Mouse (Mus musculus): ENCODE measurements around the gene Gm29609. TPM values are rescaled to one million over a fixed set of nuclear protein-coding genes. Genes with fewer than 3 reads are reported as not detected.
A peak's percentile ranks its signal among the peaks of the same experiment; 100 is the strongest.

Gene Gm29609
- polyA plus RNA-seq, 1 experiment = 2.6 TPM

DNA sequence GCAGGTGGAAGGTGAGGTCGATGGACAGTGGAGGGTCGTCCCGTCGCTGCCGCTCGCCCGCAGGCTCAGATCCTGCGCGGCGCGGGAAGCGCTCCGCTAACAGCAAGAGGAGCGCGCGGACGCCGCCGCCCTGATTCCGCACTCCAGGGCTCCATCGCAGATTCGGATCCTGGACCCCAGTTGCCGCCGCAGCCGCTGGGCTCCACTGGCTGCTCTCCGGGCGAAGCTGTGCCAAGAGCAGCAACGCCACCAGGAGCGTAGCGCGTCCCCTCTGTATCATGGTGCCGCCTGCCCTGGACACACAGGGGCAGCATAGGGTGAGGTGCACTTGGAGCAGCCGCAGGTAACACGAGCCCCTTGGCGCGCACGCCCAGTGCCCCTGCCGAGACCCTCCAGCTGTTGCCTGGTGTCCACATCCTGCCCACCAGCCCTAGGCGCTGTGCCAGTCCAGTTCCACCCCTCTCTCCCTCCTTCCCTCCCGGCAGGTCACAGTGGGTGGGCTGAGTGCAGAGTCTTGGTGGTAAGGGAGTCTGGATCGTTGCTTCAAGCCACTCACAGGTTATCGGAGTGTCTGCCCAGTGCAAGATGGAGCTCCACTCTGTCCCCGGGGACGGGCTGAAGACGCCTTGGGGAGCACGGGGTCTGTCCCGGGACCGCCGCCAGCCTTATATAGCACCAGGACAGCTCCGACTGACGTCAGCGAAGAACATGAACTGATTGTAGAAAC is 41.3 kb downstream of the Gm29609 start, which contains the start of gene Ucn:
TSS of gene Ucn (minus strand) at position 589 of the 727 bp plus-strand sequence.
- Histone ChIP-seq H3K36me3 (ENCODE audit: control insufficient read depth, insufficient read depth) (no peaks in the 10 kb centered on the region), H3ac (ENCODE audit: control insufficient read depth, insufficient read length) (no peak within 1 kb of the TSS), H3K4me3 (no peak within 1 kb of the TSS), H3K79me2 (ENCODE audit: control insufficient read depth, insufficient read depth) (no peaks in the 10 kb centered on the region), H3K4me2 (ENCODE audit: low read depth) (no peak within 1 kb of the TSS), H3K27me3 (ENCODE audit: control insufficient read depth, insufficient read depth, insufficient read length) (peaks cover 22% of the 10 kb centered on the region)
- TF ChIP-seq MYOG (IDR thresholded peaks at IDR 0.05; ENCODE audit: control insufficient read depth in 1 of 3, insufficient read depth in 1 of 3, insufficient read length in 2 of 3, low read depth in 2 of 3) (peak in 2 of 3 experiments; percentile 54 to 60), MYOD1 (IDR thresholded peaks at IDR 0.05; ENCODE audit: control insufficient read depth in 1 of 3, insufficient read length in 2 of 3, low read depth in 2 of 3) (peak in 2 of 3 experiments; percentile 40 to 69), TCF12 (IDR thresholded peaks at IDR 0.05; ENCODE audit: insufficient read depth, poor library complexity, severe bottlenecking) (no peak), TCF3 (IDR thresholded peaks at IDR 0.05; ENCODE audit: insufficient read length, low read depth) (no peak), POLR2AphosphoS2 (IDR thresholded peaks at IDR 0.05; ENCODE audit: insufficient read length, low read depth) (peak; percentile 47), CEBPB (IDR thresholded peaks at IDR 0.05; ENCODE audit: insufficient read depth, poor library complexity, severe bottlenecking) (no peak), E2F4 (IDR thresholded peaks at IDR 0.05; ENCODE audit: insufficient read depth) (no peak), POLR2A (IDR thresholded peaks at IDR 0.05; ENCODE audit: insufficient read length, low read depth) (no peak)

DNA sequence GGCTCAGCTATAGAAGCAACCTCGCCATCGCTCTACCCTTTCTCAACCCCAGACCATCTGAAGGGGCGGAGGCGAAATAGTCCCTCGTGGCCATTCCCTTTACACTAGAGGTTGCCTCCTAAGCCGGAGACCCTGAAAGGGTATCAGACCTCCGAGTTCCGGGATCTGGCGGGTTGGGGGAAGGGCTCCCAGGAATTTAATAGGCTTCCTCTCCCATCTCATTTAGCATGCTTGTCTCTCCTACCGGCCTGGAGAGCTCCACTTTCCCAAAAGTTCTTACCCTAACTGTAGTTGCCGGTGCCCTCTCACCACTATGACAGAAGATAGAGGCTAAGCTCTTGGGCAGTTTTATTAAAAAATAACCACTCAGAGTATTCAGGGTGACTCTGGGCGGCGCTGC is 42.1 kb downstream of the Gm29609 start:
- Histone ChIP-seq H3K4me2 (ENCODE audit: low read depth) (no peak overlapping the region), H3K4me3 (no peak overlapping the region), H3K27me3 (ENCODE audit: control insufficient read depth, insufficient read depth, insufficient read length) (peaks cover 22% of the 10 kb centered on the region), H3K36me3 (ENCODE audit: control insufficient read depth, insufficient read depth) (no peaks in the 10 kb centered on the region), H3K79me2 (ENCODE audit: control insufficient read depth, insufficient read depth) (no peaks in the 10 kb centered on the region), H3ac (ENCODE audit: control insufficient read depth, insufficient read length) (no peak overlapping the region)
- TF ChIP-seq USF1 (IDR thresholded peaks at IDR 0.05; ENCODE audit: low read depth) (no peak), TCF12 (IDR thresholded peaks at IDR 0.05; ENCODE audit: insufficient read depth, poor library complexity, severe bottlenecking) (no peak), REST (IDR thresholded peaks at IDR 0.05; ENCODE audit: insufficient read depth, insufficient read length) (no peak), MYOG (IDR thresholded peaks at IDR 0.05; ENCODE audit: control insufficient read depth in 1 of 3, insufficient read depth in 1 of 3, insufficient read length in 2 of 3, low read depth in 2 of 3) (no peak), E2F4 (IDR thresholded peaks at IDR 0.05; ENCODE audit: insufficient read depth) (no peak), MAX (IDR thresholded peaks at IDR 0.05; ENCODE audit: low read depth) (no peak), POLR2A (IDR thresholded peaks at IDR 0.05; ENCODE audit: insufficient read length, low read depth) (no peak), POLR2AphosphoS2 (IDR thresholded peaks at IDR 0.05; ENCODE audit: insufficient read length, low read depth) (no peak), TCF3 (IDR thresholded peaks at IDR 0.05; ENCODE audit: insufficient read length, low read depth) (no peak), SRF (IDR thresholded peaks at IDR 0.05; ENCODE audit: control insufficient read depth, insufficient read length, low read depth) (no peak), CEBPB (IDR thresholded peaks at IDR 0.05; ENCODE audit: insufficient read depth, poor library complexity, severe bottlenecking) (no peak), MYOD1 (IDR thresholded peaks at IDR 0.05; ENCODE audit: control insufficient read depth in 1 of 3, insufficient read length in 2 of 3, low read depth in 2 of 3) (no peak)

DNA sequence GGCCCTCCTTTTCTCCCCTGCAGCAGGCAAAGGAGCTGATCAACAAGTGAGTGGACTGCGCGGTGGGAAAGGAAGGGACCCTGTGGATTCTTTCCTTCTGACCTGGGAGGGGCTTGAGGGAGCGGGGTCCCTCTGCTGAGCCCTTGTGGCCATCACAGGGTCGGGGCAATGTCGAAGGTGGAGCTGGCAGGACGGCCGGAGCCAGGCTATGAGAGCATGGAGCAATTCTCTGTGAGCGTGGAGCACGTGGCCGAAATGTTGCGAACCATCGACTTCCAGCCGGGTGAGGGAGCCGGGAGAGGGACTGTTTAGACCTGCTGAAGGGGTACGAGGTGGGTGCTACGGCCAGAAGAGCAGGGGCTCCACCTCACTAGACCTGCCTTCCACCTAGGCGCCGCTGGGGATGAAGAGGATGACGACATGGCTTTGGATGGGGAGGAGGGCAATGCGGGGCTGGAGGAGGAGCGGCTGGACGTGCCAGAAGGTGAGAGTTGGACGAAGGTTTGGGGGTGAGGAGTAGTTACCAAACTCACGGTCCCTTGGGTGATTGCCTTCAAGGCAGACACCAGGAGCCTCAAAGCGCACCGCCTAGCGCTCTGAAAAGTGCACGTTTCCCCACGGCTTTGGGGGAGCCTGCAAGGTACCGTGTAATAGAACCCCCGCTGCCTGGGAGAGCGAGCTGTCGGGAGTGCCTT is 42.8 kb downstream of the Gm29609 start:
- no peaks in the 10 kb centered on the region for H3K79me2 ChIP-seq (ENCODE audit: control insufficient read depth, insufficient read depth)
- TF ChIP-seq POLR2A (IDR thresholded peaks at IDR 0.05; ENCODE audit: insufficient read length, low read depth) = no peak
- no peak for TF ChIP-seq MYOD1 (IDR thresholded peaks at IDR 0.05; ENCODE audit: control insufficient read depth in 1 of 3, insufficient read length in 2 of 3, low read depth in 2 of 3)
- no peak overlapping the region for H3K4me2 ChIP-seq (ENCODE audit: low read depth)
- H3K27me3 ChIP-seq (ENCODE audit: control insufficient read depth, insufficient read depth, insufficient read length) = peaks cover 24% of the 10 kb centered on the region
- H3ac ChIP-seq (ENCODE audit: control insufficient read depth, insufficient read length) = no peak overlapping the region
- H3K4me3 ChIP-seq = no peak overlapping the region
- no peaks in the 10 kb centered on the region for H3K36me3 ChIP-seq (ENCODE audit: control insufficient read depth, insufficient read depth)

DNA sequence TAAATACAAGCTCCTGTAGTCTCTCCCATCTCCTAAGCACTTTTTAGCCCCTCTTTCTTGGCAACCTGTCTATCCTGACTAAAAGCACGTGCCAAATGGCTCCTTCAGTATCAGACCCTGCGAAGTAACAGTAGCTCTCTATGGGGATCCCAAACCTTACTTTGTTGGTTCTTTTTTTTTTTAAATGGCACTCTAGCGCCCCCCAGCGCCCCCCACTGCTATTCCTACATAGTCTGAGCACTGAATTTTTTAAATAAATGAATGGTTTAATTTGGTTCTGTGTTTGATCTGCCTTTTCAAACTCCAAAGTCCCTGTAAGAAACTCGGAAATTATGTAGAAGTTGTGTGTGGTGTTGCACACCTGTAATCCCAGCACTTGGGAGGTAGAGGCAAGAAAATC is 53.7 kb downstream of the Gm29609 start:
- no peak overlapping the region for H3ac ChIP-seq (ENCODE audit: control insufficient read depth, insufficient read length)
- H3K79me2 ChIP-seq (ENCODE audit: control insufficient read depth, insufficient read depth) = no peaks in the 10 kb centered on the region
- TF ChIP-seq TCF12 (IDR thresholded peaks at IDR 0.05; ENCODE audit: insufficient read depth, poor library complexity, severe bottlenecking) = no peak
- no peak for TF ChIP-seq MAX (IDR thresholded peaks at IDR 0.05; ENCODE audit: low read depth)
- TF ChIP-seq TCF3 (IDR thresholded peaks at IDR 0.05; ENCODE audit: insufficient read length, low read depth) = no peak
- TF ChIP-seq USF1 (IDR thresholded peaks at IDR 0.05; ENCODE audit: low read depth) = no peak
- no peak overlapping the region for H3K4me3 ChIP-seq
- H3K4me2 ChIP-seq (ENCODE audit: low read depth) = no peak overlapping the region
- H3K36me3 ChIP-seq (ENCODE audit: control insufficient read depth, insufficient read depth) = no peaks in the 10 kb centered on the region
- H3K27me3 ChIP-seq (ENCODE audit: control insufficient read depth, insufficient read depth, insufficient read length) = peaks cover 5% of the 10 kb centered on the region

DNA sequence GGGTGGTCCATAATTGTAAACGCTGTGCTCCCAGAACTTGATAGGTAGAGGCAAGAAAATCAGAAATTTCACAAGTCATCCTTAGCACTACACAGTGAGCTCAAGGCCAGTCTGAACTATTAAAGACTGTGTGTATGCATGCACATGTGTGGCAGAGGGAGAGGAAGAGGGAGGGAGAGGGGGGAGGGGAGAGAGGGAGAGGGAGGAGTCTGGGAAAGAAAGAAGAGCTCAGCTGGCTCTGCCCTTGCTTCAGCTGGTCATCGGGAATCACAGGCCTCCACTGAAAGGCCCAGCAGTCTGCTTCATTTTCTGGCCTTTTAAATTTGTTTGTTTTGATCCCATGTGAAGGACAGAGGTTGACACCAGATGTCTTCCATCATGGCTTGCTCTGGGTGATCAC is 56.2 kb downstream of the Gm29609 start:
- Histone ChIP-seq H3K4me2 (ENCODE audit: low read depth) (no peak overlapping the region), H3K4me3 (no peak overlapping the region), H3ac (ENCODE audit: control insufficient read depth, insufficient read length) (no peak overlapping the region), H3K79me2 (ENCODE audit: control insufficient read depth, insufficient read depth) (peaks cover 9% of the 10 kb centered on the region), H3K36me3 (ENCODE audit: control insufficient read depth, insufficient read depth) (no peaks in the 10 kb centered on the region), H3K27me3 (ENCODE audit: control insufficient read depth, insufficient read depth, insufficient read length) (no peaks in the 10 kb centered on the region)
- no peak for TF ChIP-seq TCF12 (IDR thresholded peaks at IDR 0.05; ENCODE audit: insufficient read depth, poor library complexity, severe bottlenecking)
- TF ChIP-seq POLR2AphosphoS2 (IDR thresholded peaks at IDR 0.05; ENCODE audit: insufficient read length, low read depth) = no peak
- TF ChIP-seq MYOG (IDR thresholded peaks at IDR 0.05; ENCODE audit: control insufficient read depth in 1 of 3, insufficient read depth in 1 of 3, insufficient read length in 2 of 3, low read depth in 2 of 3) = no peak
- no peak for TF ChIP-seq MYOD1 (IDR thresholded peaks at IDR 0.05; ENCODE audit: control insufficient read depth in 1 of 3, insufficient read length in 2 of 3, low read depth in 2 of 3)
- no peak for TF ChIP-seq MAX (IDR thresholded peaks at IDR 0.05; ENCODE audit: low read depth)
- TF ChIP-seq USF1 (IDR thresholded peaks at IDR 0.05; ENCODE audit: low read depth) = no peak
- no peak for TF ChIP-seq E2F4 (IDR thresholded peaks at IDR 0.05; ENCODE audit: insufficient read depth)
- no peak for TF ChIP-seq REST (IDR thresholded peaks at IDR 0.05; ENCODE audit: insufficient read depth, insufficient read length)
- TF ChIP-seq POLR2A (IDR thresholded peaks at IDR 0.05; ENCODE audit: insufficient read length, low read depth) = no peak
- TF ChIP-seq TCF3 (IDR thresholded peaks at IDR 0.05; ENCODE audit: insufficient read length, low read depth) = no peak
- TF ChIP-seq CEBPB (IDR thresholded peaks at IDR 0.05; ENCODE audit: insufficient read depth, poor library complexity, severe bottlenecking) = no peak
- no peak for TF ChIP-seq SRF (IDR thresholded peaks at IDR 0.05; ENCODE audit: control insufficient read depth, insufficient read length, low read depth)

Measured in myocyte (in vitro differentiated cells).